Mouse (Mus musculus) CH12.LX (cell line): Measurements from ENCODE around the gene Ddx10.

ENCODE experiments used
- BHLHE40 ChIP-seq: IDR thresholded peaks from 2 replicates; pipeline ENCODE4 v1.6.1; 2011; ENCODE audit warnings: mild to moderate bottlenecking, low read depth, low read length, improper control_type of control experiment
- CHD1 ChIP-seq: IDR thresholded peaks from 2 replicates; pipeline ENCODE4 v1.6.1; 2012; ENCODE audit warnings: low read depth, low read length, improper control_type of control experiment, inconsistent platforms
- CTCF ChIP-seq, 2 experiments: IDR thresholded peaks in 1 of 2; conservative IDR thresholded peaks in 1 of 2; 2 replicates each; pipeline ENCODE4 v1.5.1; 2011 to 2012; ENCODE audit warnings: low read depth in 2 of 2, low read length in 2 of 2, improper control_type of control experiment in 1 of 2, inconsistent platforms in 1 of 2, mild to moderate bottlenecking in 1 of 2, moderate library complexity in 1 of 2
- EP300 ChIP-seq: IDR thresholded peaks from 2 replicates; pipeline ENCODE4 v1.6.1; 2011; ENCODE audit warnings: low read length, improper control_type of control experiment
- GABPA ChIP-seq: IDR thresholded peaks from 2 replicates; pipeline ENCODE4 v1.6.1; 2012; ENCODE audit warnings: low read depth, low read length, improper control_type of control experiment, inconsistent platforms; ENCODE audit not compliant: insufficient replicate concordance
- JUND ChIP-seq: conservative IDR thresholded peaks from 2 replicates; pipeline ENCODE4 v1.6.1; 2011; ENCODE audit warnings: low read depth, low read length, improper control_type of control experiment
- NELFE ChIP-seq: IDR thresholded peaks from 2 replicates; pipeline ENCODE4 v1.6.1; 2011; ENCODE audit warnings: low read depth, low read length, improper control_type of control experiment
- RCOR1 ChIP-seq: conservative IDR thresholded peaks from 2 replicates; pipeline ENCODE4 v1.6.1; 2012; ENCODE audit warnings: low read depth, mild to moderate bottlenecking, inconsistent platforms, low read length, improper control_type of control experiment
- TBP ChIP-seq: conservative IDR thresholded peaks from 2 replicates; pipeline ENCODE4 v1.6.1; 2011; ENCODE audit warnings: low read depth, low read length, improper control_type of control experiment

- TF ChIP-seq BHLHE40 (no peak), CTCF (conservative IDR thresholded peaks at IDR 0.05 in 1 of 2, IDR thresholded peaks at IDR 0.05 in 1 of 2; ENCODE audit: low read depth in 2 of 2, low read length in 2 of 2) (no peak), CHD1 (no peak), JUND (no peak), GABPA (no peak), EP300 (no peak), TBP (no peak), NELFE (no peak), RCOR1 (no peak)
Measured at GRCm38 (mm10) chr9:53068166-53068565, 179.7 kb downstream of the Ddx10 start.
